Mouse (Mus musculus): Measurements from ENCODE around the gene Fat3.

DNA sequence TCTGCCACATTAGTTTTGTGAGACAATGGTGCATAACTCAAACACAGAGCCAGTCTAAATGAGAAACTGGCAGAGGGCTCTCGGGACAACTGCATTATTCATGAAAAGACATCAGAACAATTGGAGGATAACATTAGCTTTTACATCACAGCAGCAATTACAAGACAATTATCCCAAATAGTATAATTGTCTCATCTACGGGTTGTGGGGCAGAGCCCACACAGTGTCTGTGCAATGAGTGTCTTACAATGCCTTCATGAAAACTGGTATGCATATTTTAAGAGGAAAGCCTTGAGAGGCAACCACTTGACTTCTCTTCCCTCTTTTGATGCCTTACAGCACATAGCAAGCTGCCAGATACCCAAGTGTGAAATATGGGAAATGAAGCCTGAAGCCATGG, 603.0 kb downstream of the Fat3 start:
- TF ChIP-seq POLR2A (IDR thresholded peaks at IDR 0.05; ENCODE audit: control insufficient read depth, extremely low read depth, insufficient read depth, low read length, poor library complexity) (no peak), CTCF (IDR thresholded peaks at IDR 0.05; ENCODE audit: borderline replicate concordance, control insufficient read depth, extremely low read depth, insufficient read depth, low read length, poor library complexity) (no peak)

Data from thymus, adult 2 months (tissue).